Mouse (Mus musculus) ES-E14 (cell line): ENCODE data around the gene Nags.

Experiments
- CHD2 ChIP-seq: IDR thresholded peaks from 2 replicates; pipeline ENCODE4 v1.6.1; 2014; ENCODE audit warnings: mild to moderate bottlenecking, low read depth, low read length, inconsistent platforms
- HCFC1 ChIP-seq: IDR thresholded peaks from 2 replicates; pipeline ENCODE4 v1.6.1; 2012; ENCODE audit warnings: low read length, inconsistent platforms, borderline replicate concordance; ENCODE audit not compliant: insufficient read depth
- MAFK ChIP-seq: IDR thresholded peaks from 2 replicates; pipeline ENCODE4 v1.6.1; 2014; ENCODE audit warnings: mild to moderate bottlenecking, low read depth, low read length, inconsistent platforms; ENCODE audit not compliant: insufficient read depth
- ZC3H11A ChIP-seq: IDR thresholded peaks from 2 replicates; pipeline ENCODE4 v1.6.1; 2012; ENCODE audit warnings: low read depth, mild to moderate bottlenecking, inconsistent platforms, low read length, borderline replicate concordance
- ZNF384 ChIP-seq: IDR thresholded peaks from 2 replicates; pipeline ENCODE4 v1.6.1; 2012; ENCODE audit warnings: low read depth, low read length, inconsistent platforms

DNA sequence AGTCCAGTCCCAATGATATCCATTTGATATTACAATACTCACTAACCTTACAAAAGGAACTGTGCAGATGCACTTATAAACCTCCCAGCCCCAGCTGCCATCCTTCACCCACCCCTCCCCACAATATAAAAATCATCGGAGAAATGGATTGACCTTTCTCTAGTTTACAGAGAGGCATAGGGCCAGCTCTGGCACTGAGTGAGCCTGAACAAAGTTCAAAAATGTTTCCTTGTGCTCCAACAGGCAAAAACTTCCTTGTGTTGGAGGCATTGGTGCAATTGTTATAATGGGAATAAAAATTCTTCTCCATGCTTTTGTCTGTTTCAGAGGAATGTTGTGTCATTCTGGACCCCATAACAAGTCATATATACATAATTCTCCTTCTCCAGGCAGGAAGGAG is 40.9 kb downstream of the Nags start:
- TF ChIP-seq MAFK (no peak), ZNF384 (no peak), CHD2 (no peak), HCFC1 (no peak), ZC3H11A (no peak)
